ENCODE assay signal across 8 mouse cellular contexts in genomic region chr4:126096464-126097111, GRCm38 (mm10). TPM values are rescaled to one million over a fixed set of nuclear protein-coding genes. Genes with fewer than 3 reads are reported as not detected.
DNase-seq lines count a peak whose midpoint lies in the region; ATAC-seq and TF ChIP-seq lines count a peak whose summit lies in the region.

TSS of gene Lsm10 (plus strand) at chr4:126096623.

- TF ChIP-seq EP300 in CH12.LX (IDR thresholded peaks at IDR 0.05; ENCODE audit: low read length) = no peak
- no peak for TF ChIP-seq EP300 in heart, postnatal 0 days (IDR thresholded peaks at IDR 0.05; ENCODE audit: low read depth)

- H3K9me3 ChIP-seq in CH12.LX (replicated peaks; ENCODE audit: low read length) = no peaks in the 10 kb centered on the region
- H3K9me3 ChIP-seq in forebrain, embryonic 12.5 days = no peaks in the 10 kb centered on the region
- no peaks in the 10 kb centered on the region for H3K9me3 ChIP-seq in heart, postnatal 0 days (replicated peaks; ENCODE audit: control insufficient read depth, low read length)
- no peaks in the 10 kb centered on the region for H3K9me3 ChIP-seq in liver, embryonic 16.5 days (replicated peaks; ENCODE audit: control insufficient read depth, low read length)
- H3K9me3 ChIP-seq in neural tube, embryonic 13.5 days = no peaks in the 10 kb centered on the region

- peak within 1 kb of the TSS; percentile 99 for H3K9ac ChIP-seq in CH12.LX (ENCODE audit: insufficient read depth, low read depth)
- peak within 1 kb of the TSS; percentile 78 for H3K9ac ChIP-seq in forebrain, embryonic 12.5 days
- H3K9ac ChIP-seq in heart, postnatal 0 days (replicated peaks; ENCODE audit: low read depth, low read length) = peak within 1 kb of the TSS; percentile 58
- H3K9ac ChIP-seq in liver, embryonic 16.5 days (ENCODE audit: low read depth, low read length) = peak within 1 kb of the TSS; percentile 84
- H3K9ac ChIP-seq in neural tube, embryonic 13.5 days = peak within 1 kb of the TSS; percentile 79

- no peak for TF ChIP-seq RAD21 in CH12.LX (IDR thresholded peaks at IDR 0.05; ENCODE audit: low read depth, low read length)

- H3K27me3 ChIP-seq in CH12.LX (replicated peaks) = no peaks in the 10 kb centered on the region
- H3K27me3 ChIP-seq in forebrain, embryonic 12.5 days = no peaks in the 10 kb centered on the region
- H3K27me3 ChIP-seq in heart, postnatal 0 days (ENCODE audit: control insufficient read depth, insufficient read depth, low read length) = no peaks in the 10 kb centered on the region
- H3K27me3 ChIP-seq in liver, embryonic 16.5 days (ENCODE audit: control insufficient read depth, insufficient read depth, low read depth, low read length) = no peaks in the 10 kb centered on the region
- no peaks in the 10 kb centered on the region for H3K27me3 ChIP-seq in neural tube, embryonic 13.5 days
- H3K27me3 ChIP-seq in testis, adult 2 months (ENCODE audit: control insufficient read depth, insufficient read depth, low read length) = no peaks in the 10 kb centered on the region

- peaks cover 17 to 43% of the 10 kb centered on the region in 2 experiments for H3K4me1 ChIP-seq in CH12.LX (ENCODE audit: control insufficient read depth in 1 of 2, insufficient read depth in 2 of 2)
- H3K4me1 ChIP-seq in forebrain, embryonic 12.5 days = peaks cover 13% of the 10 kb centered on the region
- peaks cover 24% of the 10 kb centered on the region; the same call in 1 of the 2 replicates for H3K4me1 ChIP-seq in heart, postnatal 0 days (ENCODE audit: control insufficient read depth, insufficient read depth)
- peaks cover 35% of the 10 kb centered on the region for H3K4me1 ChIP-seq in liver, embryonic 16.5 days (ENCODE audit: control insufficient read depth, low read depth, low read length)
- H3K4me1 ChIP-seq in neural tube, embryonic 13.5 days (replicated peaks) = peaks cover 14% of the 10 kb centered on the region; the same call in 1 of the 2 replicates
- H3K4me1 ChIP-seq in testis, adult 2 months (ENCODE audit: control insufficient read depth, insufficient read depth, low read length) = peaks cover 3% of the 10 kb centered on the region; the same call in 1 of the 2 replicates

- H3K27ac ChIP-seq in CH12.LX (ENCODE audit: insufficient read depth, low read depth) = 0 out of 2 replicates have a peak within 1 kb of the TSS, but pooled peaks have one; percentile 18
- peak within 1 kb of the TSS; percentile 72; the same call in 1 of the 2 replicates for H3K27ac ChIP-seq in forebrain, embryonic 12.5 days
- peak within 1 kb of the TSS; percentile 63 for H3K27ac ChIP-seq in heart, postnatal 0 days (ENCODE audit: low read depth)
- H3K27ac ChIP-seq in liver, embryonic 16.5 days (ENCODE audit: low read length) = peak within 1 kb of the TSS; percentile 78
- peak within 1 kb of the TSS; percentile 84 for H3K27ac ChIP-seq in neural tube, embryonic 13.5 days (replicated peaks)
- peak within 1 kb of the TSS; percentile 77 for H3K27ac ChIP-seq in testis, adult 2 months (ENCODE audit: control insufficient read depth, insufficient read depth, low read depth, low read length)

- peak; percentile 97 for ATAC-seq in forebrain, embryonic 12.5 days (ENCODE audit: low FRiP score)
- ATAC-seq in heart, postnatal 0 days (ENCODE audit: insufficient read depth, low read depth) = peak; percentile 98
- ATAC-seq in liver, embryonic 16.5 days (ENCODE audit: low read depth) = peak; percentile 100
- peak; percentile 97 for ATAC-seq in neural tube, embryonic 13.5 days (ENCODE audit: low read depth)

- no peak for TF ChIP-seq CTCF in CH12.LX (conservative IDR thresholded peaks at IDR 0.05 in 1 of 2, IDR thresholded peaks at IDR 0.05 in 1 of 2; ENCODE audit: low read depth in 2 of 2, low read length in 2 of 2)
- no peak; the same call in 1 of the 2 replicates for TF ChIP-seq CTCF in heart, postnatal 0 days (IDR thresholded peaks at IDR 0.05; ENCODE audit: low read depth)
- no peak for TF ChIP-seq CTCF in testis, adult 2 months (IDR thresholded peaks at IDR 0.05; ENCODE audit: control insufficient read depth, insufficient read depth, insufficient replicate concordance, low read depth, low read length)

- peak within 1 kb of the TSS; percentile 70 to 95 (median 82) for H3K4me3 ChIP-seq in CH12.LX (replicated peaks in 1 of 3; ENCODE audit: low read depth in 2 of 3, low read length in 2 of 3, poor library complexity in 1 of 3)
- H3K4me3 ChIP-seq in forebrain, embryonic 12.5 days (replicated peaks) = peak within 1 kb of the TSS; percentile 51
- peak within 1 kb of the TSS; percentile 61 for H3K4me3 ChIP-seq in heart, postnatal 0 days (ENCODE audit: low read depth, low read length)
- H3K4me3 ChIP-seq in liver, embryonic 16.5 days (ENCODE audit: low read depth, low read length) = peak within 1 kb of the TSS; percentile 78
- H3K4me3 ChIP-seq in neural tube, embryonic 13.5 days = peak within 1 kb of the TSS; percentile 61
- H3K4me3 ChIP-seq in testis, adult 2 months (ENCODE audit: control insufficient read depth, low read depth, low read length) = peak within 1 kb of the TSS; percentile 87

- peak within 1 kb of the TSS; percentile 67 for H3K4me2 ChIP-seq in CH12.LX (ENCODE audit: insufficient read depth, low read depth, poor library complexity, severe bottlenecking)
- H3K4me2 ChIP-seq in forebrain, embryonic 12.5 days = peak within 1 kb of the TSS; percentile 63
- peak within 1 kb of the TSS; percentile 75 for H3K4me2 ChIP-seq in heart, postnatal 0 days (ENCODE audit: low read depth, low read length)
- peak within 1 kb of the TSS; percentile 86 for H3K4me2 ChIP-seq in liver, embryonic 16.5 days (ENCODE audit: low read depth, low read length)
- H3K4me2 ChIP-seq in neural tube, embryonic 13.5 days = peak within 1 kb of the TSS; percentile 66

- DNase-seq in CH12.LX (ENCODE audit: extremely low read depth) = peak; percentile 98
- DNase-seq in c-Kit-positive CD71-positive TER-119-negative erythroid progenitor cells, embryonic 14.5 days (ENCODE audit: low read depth) = peak; percentile 93
- DNase-seq in heart, postnatal 0 days (ENCODE audit: low spot score) = peak; percentile 96
- DNase-seq in kidney, postnatal 4 days = peak; percentile 95 to 97

- peak; percentile 84 for TF ChIP-seq POLR2A in CH12.LX (IDR thresholded peaks at IDR 0.05; ENCODE audit: low read depth, low read length)
- TF ChIP-seq POLR2A in testis, adult 2 months (IDR thresholded peaks at IDR 0.05; ENCODE audit: control insufficient read depth, low read depth, low read length) = peak; percentile 86

- peaks cover 14 to 38% of the 10 kb centered on the region in 2 experiments for H3K36me3 ChIP-seq in CH12.LX (replicated peaks in 1 of 2; ENCODE audit: control insufficient read depth in 1 of 2, insufficient read depth in 1 of 2, low read length in 1 of 2)
- peaks cover 3% of the 10 kb centered on the region; the same call in 1 of the 2 replicates for H3K36me3 ChIP-seq in forebrain, embryonic 12.5 days (replicated peaks)
- H3K36me3 ChIP-seq in heart, postnatal 0 days (replicated peaks; ENCODE audit: control insufficient read depth, insufficient read depth, low read length) = peaks cover 10% of the 10 kb centered on the region; the same call in 1 of the 2 replicates
- H3K36me3 ChIP-seq in liver, embryonic 16.5 days (ENCODE audit: control insufficient read depth, insufficient read depth) = no peaks in the 10 kb centered on the region
- H3K36me3 ChIP-seq in neural tube, embryonic 13.5 days = peaks cover 5% of the 10 kb centered on the region; the same call in 1 of the 2 replicates
- H3K36me3 ChIP-seq in testis, adult 2 months (ENCODE audit: control insufficient read depth, insufficient read depth, low read length) = no peaks in the 10 kb centered on the region

- H3K79me2 ChIP-seq in CH12.LX (replicated peaks; ENCODE audit: control insufficient read depth, extremely low read depth, insufficient read depth, poor library complexity, severe bottlenecking) = peaks cover 11% of the 10 kb centered on the region

- dilution Hi-C loops in CH12.LX (cut with MboI; ENCODE audit: extremely low pct_ligation_motif_present, extremely low pct_unique_long_range_greater_than_20kb, low sequenced_read_pairs) = no loop called here

- in situ Hi-C loops in CH12.LX (cut with MboI; ENCODE audit: low pct_ligation_motif_present, low pct_unique_long_range_greater_than_20kb, low sequenced_read_pairs) = no loop called here

- 4% methylated on average over 37 of the region's 37 CpGs for WGBS in forebrain, embryonic 12.5 days
- WGBS in heart, postnatal 0 days = 4% methylated on average over 36 of the region's 37 CpGs
- 1% methylated on average over 37 of the region's 37 CpGs for WGBS in liver, embryonic 16.5 days (ENCODE audit: insufficient replicate concordance)
- WGBS in neural tube, embryonic 13.5 days = 3% methylated on average over 37 of the region's 37 CpGs

TF ChIP-seq in CH12.LX, 34 proteins besides CTCF, POLR2A, EP300 and RAD21 (continues in another document):
- TF ChIP-seq JUND (conservative IDR thresholded peaks at IDR 0.05; ENCODE audit: low read depth, low read length) (no peak), SIN3A (IDR thresholded peaks at IDR 0.05; ENCODE audit: low read length) (peak; percentile 90), MAZ (IDR thresholded peaks at IDR 0.05; ENCODE audit: low read depth, low read length) (0 out of 2 replicates have a peak, but pooled peaks have one; percentile 38), UBTF (IDR thresholded peaks at IDR 0.05; ENCODE audit: low read depth, low read length) (no peak), IRF4 (IDR thresholded peaks at IDR 0.05; ENCODE audit: low read depth, low read length) (0 out of 2 replicates have a peak, but pooled peaks have one; percentile 16), USF1 (IDR thresholded peaks at IDR 0.05; ENCODE audit: low read depth, low read length) (0 out of 2 replicates have a peak, but pooled peaks have one; percentile 22), MEF2A (IDR thresholded peaks at IDR 0.05; ENCODE audit: borderline replicate concordance, low read depth, low read length) (0 out of 2 replicates have a peak, but pooled peaks have one; percentile 29), GABPA (IDR thresholded peaks at IDR 0.05; ENCODE audit: insufficient replicate concordance, low read depth, low read length) (peak; percentile 40; the same call in 1 of the 2 replicates), HCFC1 (IDR thresholded peaks at IDR 0.05; ENCODE audit: low read depth, low read length) (peak; percentile 94), USF2 (conservative IDR thresholded peaks at IDR 0.05; ENCODE audit: low read depth, low read length) (no peak)

RNA-seq across cellular contexts. Expression of gene Lsm10, which starts in this region (rescaled TPM):
- total RNA-seq in CH12.LX (2012; rRNA removed) = 48.4 and 52.1 TPM in 2 replicates
- total RNA-seq in CH12.LX (2014; rRNA removed) = 54.1 and 63.9 TPM in 2 replicates
- 38.1 and 49.2 TPM in 2 replicates for polyA plus RNA-seq in CH12.LX (2012; ENCODE audit: insufficient read length, low read depth)
- polyA plus RNA-seq in forebrain, embryonic 12.5 days (2016; fragmentation: Nextera tagmentation; extraction: Ambion mirVana) = 41.9 and 46.6 TPM in 2 replicates
- 30.9 and 186 TPM in 2 replicates for total RNA-seq in heart, postnatal 0 days (2014; rRNA removed; ENCODE audit: low replicate concordance)
- 41.7 and 43.1 TPM in 2 replicates for polyA plus RNA-seq in heart, postnatal 0 days (2015; fragmentation: Nextera tagmentation; extraction: Ambion mirVana)
- 23.3 and 25.3 TPM in 2 replicates for polyA plus RNA-seq in liver, embryonic 16.5 days (2015; fragmentation: Nextera tagmentation; extraction: Ambion mirVana)
- 47.7 and 54.3 TPM in 2 replicates for polyA plus RNA-seq in neural tube, embryonic 13.5 days (2015; fragmentation: Nextera tagmentation; extraction: Ambion mirVana)
- 41.9 and 43.5 TPM in 2 replicates for polyA plus RNA-seq in testis, adult 2 months (2012; rRNA removed)

Comparison
In these comparisons a context has a peak if more than half of its experiments do, and no peak if none do; other contexts are left out.
1. Peak in every context shown above with its lines: DNase-seq, ATAC-seq, H3K4me3 ChIP-seq and H3K27ac ChIP-seq.
2. H3K27ac ChIP-seq: peak in every context shown above with its lines; median percentile 84 in neural tube, embryonic 13.5 days; 78 in liver, embryonic 16.5 days; 77 in testis, adult 2 months; 72 in forebrain, embryonic 12.5 days; 63 in heart, postnatal 0 days; 18 in CH12.LX.